Mouse (Mus musculus) WW6 (cell line): ENCODE results near the gene Fam131a.

ENCODE experiments used
- DNase-seq: peaks from one replicate; pipeline ENCODE4 v3.0.0-alpha.2; 2013; ENCODE audit warnings: low read depth, low spot score

The Fam131a gene

DNA sequence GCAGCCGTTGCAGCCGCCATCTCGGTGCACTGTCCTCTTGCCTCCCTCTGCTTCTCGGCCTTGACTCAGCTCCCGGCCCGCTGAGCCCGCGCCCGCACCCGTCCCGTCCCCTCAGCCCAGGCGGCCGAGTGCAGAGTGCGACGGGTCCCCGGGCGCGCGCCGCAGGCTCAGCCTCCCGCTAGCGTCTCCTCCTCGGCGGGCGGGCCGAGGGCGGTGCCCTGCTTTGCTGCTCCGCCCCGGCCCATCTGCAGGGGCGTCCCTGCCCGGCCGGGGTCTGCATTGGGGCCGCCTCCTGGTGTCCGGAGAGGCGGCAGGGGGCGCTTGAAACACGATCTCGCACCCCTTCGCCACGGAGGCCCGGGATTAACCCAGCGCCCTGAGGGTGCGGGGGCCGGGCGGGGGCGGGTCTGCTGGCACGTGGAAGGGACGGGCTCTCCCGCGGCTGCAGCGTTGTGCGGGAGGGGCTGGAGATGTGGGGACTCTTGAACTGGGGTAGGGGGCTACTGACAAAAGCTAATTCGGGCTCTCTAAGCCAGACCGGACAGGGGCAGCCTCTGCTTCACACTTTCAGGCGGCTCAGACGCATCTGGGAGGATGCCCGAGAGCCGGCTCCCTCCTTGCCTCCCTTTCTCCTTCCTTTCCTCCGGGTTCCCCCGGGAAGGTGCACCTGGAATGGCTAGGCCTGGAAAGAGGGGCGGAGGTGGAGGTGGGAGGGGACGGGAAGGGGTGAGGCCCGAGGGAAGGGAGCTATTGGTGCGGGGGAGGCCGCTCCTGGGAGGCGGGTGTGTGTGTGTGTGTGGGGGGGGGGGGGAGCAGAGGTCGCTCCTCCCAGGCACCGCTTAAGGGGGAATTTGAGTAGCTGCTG lies 23.2 kb downstream of the Fam131a start:
- DNase-seq: no peak

GRCm38 (mm10) chr16:20716841-20717180 lies 23.8 kb downstream of the Fam131a start:
- DNase-seq: no peak

GRCm38 (mm10) chr16:20717181-20717977 lies 24.3 kb downstream of the Fam131a start, which contains the start of the genes Polr2h and Clcn2:
TSS of gene Polr2h (plus strand) at chr16:20717665.
TSS of gene Clcn2 (minus strand) at chr16:20717746.
- DNase-seq: peak; percentile 92

DNA sequence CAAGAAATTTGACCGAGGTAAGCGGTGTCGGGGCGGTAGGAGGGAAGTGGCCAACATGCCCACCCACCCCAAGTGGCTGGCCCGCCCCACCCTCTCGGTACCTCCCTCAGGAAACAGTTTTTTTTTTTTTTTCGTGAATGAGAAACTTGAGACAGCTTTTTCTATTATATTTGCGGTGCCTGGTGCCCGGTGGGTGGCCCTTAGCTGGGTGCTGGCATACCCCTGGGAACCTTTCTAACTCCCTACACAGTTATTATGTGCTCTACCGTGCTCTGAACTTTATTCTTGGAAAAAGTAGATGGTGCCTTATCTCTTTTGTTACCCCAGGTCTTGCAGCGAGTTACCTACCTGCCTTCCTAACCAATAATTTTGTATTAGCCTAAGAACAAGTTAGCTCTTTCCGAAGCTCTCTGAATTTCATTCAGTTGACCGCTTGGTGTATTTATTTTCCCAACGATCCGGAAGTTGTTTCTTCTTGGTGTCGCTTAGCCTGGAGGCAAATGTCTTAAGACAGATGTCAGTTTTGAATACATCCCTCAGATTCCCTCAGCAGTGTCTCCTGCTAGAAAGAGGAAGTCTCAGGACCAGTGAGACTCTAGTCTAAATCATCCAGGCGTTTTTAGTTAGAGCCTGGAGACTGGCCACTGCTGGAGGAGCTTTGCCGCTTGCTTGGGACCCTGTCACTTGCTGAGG lies 25.1 kb downstream of the Fam131a start:
- DNase-seq: no peak

DNA sequence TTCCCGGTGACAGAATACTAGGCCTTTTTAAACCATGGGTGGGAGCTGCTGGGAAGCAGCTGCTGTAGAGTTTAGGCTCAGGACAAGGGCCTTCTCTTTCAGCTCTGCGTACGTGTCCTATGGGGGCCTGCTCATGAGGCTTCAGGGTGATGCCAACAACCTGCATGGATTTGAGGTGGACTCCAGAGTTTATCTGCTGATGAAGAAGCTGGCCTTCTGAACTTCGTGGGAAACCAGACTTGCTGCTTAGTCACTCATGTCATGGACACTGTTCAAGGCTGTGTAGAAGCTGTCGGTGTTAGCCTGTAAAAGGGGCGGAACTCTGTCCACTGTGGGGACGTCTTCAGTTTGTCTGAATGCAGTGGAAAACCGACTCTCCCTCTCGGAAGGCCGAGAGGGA lies 28.8 kb downstream of the Fam131a start:
- DNase-seq: no peak

GRCm38 (mm10) chr16:20722736-20723135 lies 29.7 kb downstream of the Fam131a start:
- no peak for DNase-seq

DNA sequence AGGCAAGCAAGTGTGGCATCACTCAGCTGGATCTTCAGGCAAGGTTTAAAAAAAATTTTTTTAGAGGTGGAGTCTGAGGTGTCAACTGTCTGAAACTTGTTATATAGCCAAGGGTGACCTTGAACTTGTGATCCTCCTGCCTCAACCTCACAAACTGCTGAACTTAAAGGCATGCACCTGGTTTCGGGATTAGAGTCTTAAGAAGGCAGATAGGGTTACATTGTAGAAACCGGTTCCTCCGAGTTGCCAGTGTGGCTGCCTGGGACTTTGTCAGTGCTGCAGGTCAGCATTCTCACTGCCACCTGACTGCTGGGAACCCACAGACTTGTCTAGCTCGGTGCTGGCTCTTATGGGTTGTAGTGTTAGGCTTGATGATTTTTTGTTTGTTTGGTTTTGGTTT lies 30.2 kb downstream of the Fam131a start:
- no peak for DNase-seq

GRCm38 (mm10) chr16:20724338-20724748 lies 31.3 kb downstream of the Fam131a start:
- DNase-seq: no peak

- DNase-seq: no peak
Observed at GRCm38 (mm10) chr16:20725321-20725720, 32.3 kb downstream of the Fam131a start.

DNA sequence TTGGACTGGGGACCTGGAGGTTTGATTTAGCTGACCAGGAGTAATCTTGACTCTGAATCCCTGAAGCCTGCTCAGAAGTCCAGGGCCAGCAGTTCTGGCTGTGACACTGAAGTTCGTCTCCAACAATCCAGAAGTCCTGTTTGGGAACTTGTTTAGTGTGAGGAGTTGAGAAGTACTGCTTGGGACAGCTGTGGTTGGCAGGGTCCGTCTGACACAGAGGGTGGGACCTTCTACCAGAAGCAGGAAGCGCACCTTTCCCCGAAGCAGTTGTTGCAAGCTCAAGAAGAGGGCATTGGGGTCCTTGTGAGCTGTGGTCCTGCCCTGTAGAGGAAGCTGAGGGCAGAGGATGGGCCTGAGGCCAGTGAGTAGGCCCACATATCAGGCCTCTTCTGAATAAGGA lies 32.7 kb downstream of the Fam131a start:
- DNase-seq: no peak

GRCm38 (mm10) chr16:20726384-20726783 lies 33.3 kb downstream of the Fam131a start:
- no peak for DNase-seq

DNA sequence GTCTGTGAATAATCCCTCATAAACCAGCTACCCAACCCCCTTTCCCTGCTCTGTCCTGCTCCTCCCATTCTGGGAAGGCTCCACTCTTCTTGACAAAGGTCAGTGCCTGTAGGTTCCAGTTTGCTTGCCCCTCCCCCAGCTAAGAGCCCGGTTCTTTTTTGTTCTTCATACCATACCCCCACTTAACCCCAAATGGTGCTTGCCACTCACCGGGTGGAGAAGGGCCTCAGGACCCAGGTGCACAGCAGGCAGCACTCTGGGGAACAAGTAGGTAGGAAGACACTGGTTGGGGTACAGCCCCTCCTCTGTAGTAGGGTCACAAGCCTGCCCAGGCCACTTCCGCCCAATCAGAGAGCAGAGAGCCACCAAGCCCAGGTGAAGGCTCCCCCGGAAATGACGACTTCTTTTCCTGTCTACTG lies 37.3 kb downstream of the Fam131a start:
- DNase-seq: no peak

DNA sequence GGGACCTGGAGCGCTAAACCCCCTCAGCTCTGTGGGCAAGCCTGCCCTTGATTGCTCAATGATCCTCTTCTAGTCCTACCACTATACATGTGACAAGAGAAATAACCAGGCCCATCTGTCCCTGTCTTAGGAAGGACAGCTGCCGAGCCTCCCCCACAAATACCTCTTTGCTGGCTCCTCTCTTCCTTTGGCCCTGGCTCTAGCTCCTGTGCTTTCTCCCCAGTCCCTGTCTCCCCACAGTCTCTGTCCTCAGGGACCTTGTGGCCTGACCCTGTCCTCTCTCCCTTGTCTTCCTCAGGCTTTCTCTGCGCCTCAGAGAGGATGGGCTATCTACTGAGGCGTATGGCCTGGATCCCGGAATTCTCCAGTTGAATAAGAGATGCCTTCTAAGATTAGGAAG lies 38.6 kb downstream of the Fam131a start:
- DNase-seq: no peak

DNA sequence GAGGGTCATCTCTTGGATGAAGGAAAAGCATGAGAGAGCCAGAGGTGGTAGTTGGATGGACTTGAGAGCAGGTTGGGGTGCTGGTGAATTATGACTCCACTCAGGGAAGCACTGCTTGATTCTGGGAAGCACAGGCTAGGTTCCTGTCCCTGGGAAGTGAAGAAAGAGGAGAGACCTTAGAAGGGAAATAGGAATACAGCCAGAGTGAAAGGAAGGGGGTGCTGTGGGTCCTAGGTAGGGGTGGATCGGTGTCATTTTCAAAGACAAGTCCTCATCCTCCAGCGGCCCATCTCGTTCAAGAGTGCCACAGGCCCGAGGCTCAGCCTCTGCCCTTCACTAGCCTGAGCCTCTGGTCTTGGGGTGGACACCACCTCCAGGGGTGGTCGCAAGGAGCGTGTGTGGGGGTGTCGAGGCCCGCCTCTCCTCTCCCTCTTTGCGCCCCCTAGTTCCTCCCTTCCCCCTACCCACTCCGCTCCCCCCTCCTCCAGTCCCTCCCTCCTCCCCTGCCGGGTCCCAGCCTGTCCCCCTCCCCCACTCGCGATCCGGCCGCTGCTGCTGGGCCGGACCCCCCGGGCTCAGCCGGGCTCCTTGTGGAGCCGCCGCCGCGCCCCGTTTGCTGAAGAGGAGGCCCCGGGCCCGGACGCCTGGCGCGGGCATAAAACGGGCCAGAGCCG lies 39.3 kb downstream of the Fam131a start:
- DNase-seq: no peak

DNA sequence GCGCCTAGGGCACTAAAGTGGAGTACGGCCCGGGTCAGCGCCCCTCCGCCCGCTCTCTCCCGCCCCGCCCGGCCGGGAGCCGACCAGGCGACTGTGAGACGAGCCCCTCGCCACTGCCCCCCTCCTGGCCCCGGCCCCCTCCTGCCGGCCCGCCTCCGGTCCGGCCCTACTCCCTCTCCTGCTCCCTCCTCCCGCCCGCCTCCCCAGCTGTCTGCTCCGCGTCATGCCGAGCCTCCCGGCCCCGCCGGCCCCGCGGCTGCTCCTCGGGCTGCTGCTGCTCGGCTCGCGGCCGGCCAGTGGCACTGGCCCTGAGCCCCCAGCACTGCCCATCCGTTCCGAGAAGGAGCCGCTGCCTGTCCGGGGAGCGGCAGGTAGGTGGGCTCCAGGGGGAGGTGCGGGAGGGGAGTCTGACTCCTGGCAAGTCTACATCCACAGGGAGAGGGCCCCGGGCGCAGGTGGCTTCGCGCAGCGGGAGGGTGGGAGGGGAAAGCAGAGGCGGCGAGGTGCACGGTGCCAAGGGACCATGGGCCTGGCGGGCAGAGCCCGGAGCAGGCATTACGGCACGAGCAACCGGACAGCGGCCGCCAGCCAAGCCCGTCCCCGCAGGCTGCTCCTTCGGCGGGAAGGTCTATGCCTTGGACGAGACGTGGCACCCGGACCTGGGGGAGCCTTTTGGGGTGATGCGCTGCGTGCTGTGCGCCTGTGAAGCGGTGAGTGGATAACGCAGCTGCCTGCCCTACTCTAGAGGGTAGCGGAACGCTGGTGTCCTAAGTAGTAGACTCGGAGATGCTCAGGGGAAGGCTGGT lies 40.1 kb downstream of the Fam131a start, which contains the start of gene Chrd:
TSS of gene Chrd (plus strand) at position 203 of the 806 bp plus-strand sequence.
- DNase-seq: no peak

- DNase-seq: no peak
Observed at GRCm38 (mm10) chr16:20733731-20734730, 41.0 kb downstream of the Fam131a start, which contains the start of gene Thpo. TSS of gene Thpo (minus strand) at chr16:20734511.

- DNase-seq: no peak
Observed at GRCm38 (mm10) chr16:20735651-20736050, 42.6 kb downstream of the Fam131a start.

GRCm38 (mm10) chr16:20736168-20736567 lies 43.1 kb downstream of the Fam131a start:
- no peak for DNase-seq

GRCm38 (mm10) chr16:20736823-20737222 lies 43.8 kb downstream of the Fam131a start:
- no peak for DNase-seq
